Mouse (Mus musculus): ENCODE data around the gene Eno2.

The Eno2 gene

GRCm38 (mm10) chr6:124740211-124740887, 29.1 kb downstream of the Eno2 start:
- in situ Hi-C loops (cut with MboI): no loop called here

GRCm38 (mm10) chr6:124739231-124739796, 30.2 kb downstream of the Eno2 start:
- in situ Hi-C loops (cut with MboI): no loop called here

- in situ Hi-C loops (cut with MboI): no loop called here
Measured at GRCm38 (mm10) chr6:124738511-124739023, 30.9 kb downstream of the Eno2 start, which contains the start of gene Ptpn6. Gene Ptpn6, minus strand, starts transcription at chr6:124738714.

GRCm38 (mm10) chr6:124737040-124737439, 32.4 kb downstream of the Eno2 start:
- in situ Hi-C loops (cut with MboI): no loop called here

GRCm38 (mm10) chr6:124734417-124734816, 35.1 kb downstream of the Eno2 start:
- in situ Hi-C loops (cut with MboI): no loop called here

GRCm38 (mm10) chr6:124732476-124733370, 36.8 kb downstream of the Eno2 start:
- in situ Hi-C loops (cut with MboI): no loop called here

GRCm38 (mm10) chr6:124731038-124731437, 38.4 kb downstream of the Eno2 start:
- in situ Hi-C loops (cut with MboI): no loop called here

- in situ Hi-C loops (cut with MboI): no loop called here
Measured at GRCm38 (mm10) chr6:124729850-124730705, 39.4 kb downstream of the Eno2 start.

GRCm38 (mm10) chr6:124728621-124729020, 40.9 kb downstream of the Eno2 start:
- in situ Hi-C loops (cut with MboI): no loop called here

GRCm38 (mm10) chr6:124724472-124724871, 45.0 kb downstream of the Eno2 start:
- in situ Hi-C loops (cut with MboI): no loop called here

- in situ Hi-C loops (cut with MboI): no loop called here
Measured at GRCm38 (mm10) chr6:124723541-124723940, 45.9 kb downstream of the Eno2 start.

GRCm38 (mm10) chr6:124722876-124723473, 46.5 kb downstream of the Eno2 start:
- in situ Hi-C loops (cut with MboI): no loop called here

GRCm38 (mm10) chr6:124720904-124721303, 48.6 kb downstream of the Eno2 start:
- in situ Hi-C loops (cut with MboI): no loop called here

- in situ Hi-C loops (cut with MboI): loop anchor here (10.0 kb wide), 1 partner anchor 315 kb away; the partner anchor contains the start of gene Ing4
Measured at GRCm38 (mm10) chr6:124719354-124719978, 50.0 kb downstream of the Eno2 start.

- in situ Hi-C loops (cut with MboI): loop anchor here (10.0 kb wide), 1 partner anchor 316 kb away; the partner anchor contains the start of gene Ing4
Measured at GRCm38 (mm10) chr6:124718703-124719102, 50.8 kb downstream of the Eno2 start.

GRCm38 (mm10) chr6:124717968-124718367, 51.5 kb downstream of the Eno2 start:
- in situ Hi-C loops (cut with MboI): loop anchor here (10.0 kb wide), 1 partner anchor 317 kb away; the partner anchor contains the start of gene Ing4

- in situ Hi-C loops (cut with MboI): loop anchor here (10.0 kb wide), 1 partner anchor 318 kb away; the partner anchor contains the start of gene Ing4
Measured at GRCm38 (mm10) chr6:124716864-124717490, 52.5 kb downstream of the Eno2 start.

- in situ Hi-C loops (cut with MboI): loop anchor here (10.0 kb wide), 1 partner anchor 322 kb away; the partner anchor contains the start of gene Ing4
Measured at GRCm38 (mm10) chr6:124712918-124713317, 56.6 kb downstream of the Eno2 start.
